Mouse (Mus musculus) layer of hippocampus, postnatal 25 days (tissue): Measurements from ENCODE around the gene Mettl7a1. TPM values are rescaled to one million over a fixed set of nuclear protein-coding genes. Genes with fewer than 3 reads are reported as not detected.
"Not testable (repeated sequence)": the region's sequence is repeated elsewhere in the genome, so short reads cannot be mapped to it uniquely, and the experiment has no call there.

ENCODE experiments used
- DNase-seq, 2 experiments: peaks; one replicate each; pipeline ENCODE4 v3.0.0; 2022; ENCODE audit warnings: mixed read lengths in 2 of 2, low spot score in 1 of 2; ENCODE audit errors: extremely low spot score in 1 of 2
- total RNA-seq, 2 experiments: library from RNA; stranded (reverse); gene quantifications; 2 replicates each; pipeline ENCODE4 v1.2.3; 2021

Mettl7a1 gene
- total RNA-seq, 2 experiments from 2014 or later = 31.0 to 35.0 TPM

GRCm38 (mm10) chr15:100297856-100298255 lies 6.1 kb upstream of the Mettl7a1 start:
- no peak for DNase-seq

- DNase-seq = no peak
Observed at GRCm38 (mm10) chr15:100300499-100300898, 3.4 kb upstream of the Mettl7a1 start.

- DNase-seq = no peak
Observed at GRCm38 (mm10) chr15:100301556-100301955, 2.4 kb upstream of the Mettl7a1 start.

GRCm38 (mm10) chr15:100303428-100304018 lies 417 bp upstream of the Mettl7a1 start:
- DNase-seq = no peak

- no peak for DNase-seq
Observed at GRCm38 (mm10) chr15:100306201-100306600, 2.3 kb downstream of the Mettl7a1 start.

GRCm38 (mm10) chr15:100307438-100308096 lies 3.6 kb downstream of the Mettl7a1 start:
- DNase-seq = not testable (repeated sequence)

GRCm38 (mm10) chr15:100312346-100312745 lies 8.4 kb downstream of the Mettl7a1 start:
- DNase-seq = no peak

GRCm38 (mm10) chr15:100314448-100315145 lies 10.7 kb downstream of the Mettl7a1 start:
- DNase-seq = no peak

- not testable (repeated sequence) for DNase-seq
Observed at GRCm38 (mm10) chr15:100318014-100318671, 14.2 kb downstream of the Mettl7a1 start.

GRCm38 (mm10) chr15:100319884-100320283 lies 15.9 kb downstream of the Mettl7a1 start:
- DNase-seq = no peak

- no peak for DNase-seq
Observed at GRCm38 (mm10) chr15:100320295-100320905, 16.5 kb downstream of the Mettl7a1 start.

- DNase-seq = no peak
Observed at GRCm38 (mm10) chr15:100321134-100321533, 17.2 kb downstream of the Mettl7a1 start.

GRCm38 (mm10) chr15:100324021-100324591 lies 20.2 kb downstream of the Mettl7a1 start:
- DNase-seq = no peak

- no peak for DNase-seq
Observed at GRCm38 (mm10) chr15:100325235-100325634, 21.3 kb downstream of the Mettl7a1 start.

GRCm38 (mm10) chr15:100328089-100328488 lies 24.1 kb downstream of the Mettl7a1 start:
- not testable (repeated sequence) for DNase-seq

- DNase-seq = not testable (repeated sequence)
Observed at GRCm38 (mm10) chr15:100329336-100329735, 25.4 kb downstream of the Mettl7a1 start.

- DNase-seq = no peak
Observed at GRCm38 (mm10) chr15:100330739-100331138, 26.8 kb downstream of the Mettl7a1 start.

- not testable (repeated sequence) for DNase-seq
Observed at GRCm38 (mm10) chr15:100332077-100332961, 28.4 kb downstream of the Mettl7a1 start.

- no peak for DNase-seq
Observed at GRCm38 (mm10) chr15:100334629-100335028, 30.7 kb downstream of the Mettl7a1 start, which contains the start of gene Mettl7a3. Mettl7a3 (plus strand) TSS chr15:100334929.
